Mouse (Mus musculus): ENCODE measurements around the gene Stxbp3.
"Not testable (repeated sequence)": the region's sequence is repeated elsewhere in the genome, so short reads cannot be mapped to it uniquely, and the experiment has no call there.

Gene Stxbp3

DNA sequence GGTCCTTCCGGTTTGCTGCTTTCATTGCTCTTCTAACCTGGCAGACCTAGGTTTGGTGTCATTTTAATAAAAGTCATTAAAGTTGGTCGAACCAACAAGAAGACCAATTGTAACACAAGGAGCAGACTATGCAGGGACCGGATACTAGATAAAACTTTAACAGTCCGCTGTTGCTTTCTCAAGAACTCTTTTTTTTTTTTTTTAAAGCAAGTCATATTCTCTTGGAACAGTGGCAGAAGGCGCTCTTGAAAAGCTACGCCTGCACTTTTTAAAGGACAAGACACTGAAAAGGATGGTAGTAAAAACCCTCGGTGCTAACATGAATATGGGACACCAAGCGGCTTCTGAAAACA, 703 bp downstream of the Stxbp3 start:
- Histone ChIP-seq H3K4me3 (replicated peaks; ENCODE audit: low read length) (peak overlapping the region; percentile 97), H3K36me3 (ENCODE audit: insufficient read depth, low read length) (0 out of 2 replicates have a peak, but pooled peaks cover 4% of the 10 kb centered on the region), H3K9me3 (ENCODE audit: low read length) (peaks cover 9% of the 10 kb centered on the region; the same call in 1 of the 2 replicates), H3K4me1 (replicated peaks; ENCODE audit: low read depth, low read length) (peaks cover 7% of the 10 kb centered on the region), H3K27me3 (ENCODE audit: insufficient read depth, low read length) (no peaks in the 10 kb centered on the region)
- no peak for TF ChIP-seq CTCF (conservative IDR thresholded peaks at IDR 0.05; ENCODE audit: low read length)
- no peak for TF ChIP-seq POU5F1 (IDR thresholded peaks at IDR 0.05; ENCODE audit: borderline replicate concordance, low read length)

GRCm38 (mm10) chr3:108838980-108839379, 1.3 kb downstream of the Stxbp3 start:
- peak overlapping the region; percentile 97 for H3K4me3 ChIP-seq (replicated peaks; ENCODE audit: low read length)

DNA sequence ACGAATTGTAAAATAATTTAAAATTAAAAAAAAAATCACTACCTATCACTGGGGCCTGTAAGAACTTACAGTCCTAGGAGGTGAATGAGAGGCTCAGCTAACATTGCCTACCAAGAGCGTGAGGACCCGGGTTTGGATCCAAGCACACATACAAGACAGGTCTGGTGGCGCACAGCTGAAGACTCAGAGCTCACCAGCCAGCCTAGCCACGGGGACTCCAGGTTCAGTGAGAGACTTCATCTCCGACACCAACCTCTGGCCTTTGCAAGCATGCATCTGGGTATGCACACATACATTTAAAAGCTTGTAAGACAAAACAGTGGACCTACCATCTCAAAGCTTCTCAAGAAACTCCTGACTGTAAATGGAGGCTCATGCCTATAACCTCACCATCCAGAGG, 3.4 kb downstream of the Stxbp3 start:
- Histone ChIP-seq H3K27me3 (ENCODE audit: insufficient read depth, low read length) (no peaks in the 10 kb centered on the region), H3K4me1 (replicated peaks; ENCODE audit: low read depth, low read length) (peaks cover 8% of the 10 kb centered on the region), H3K36me3 (ENCODE audit: insufficient read depth, low read length) (0 out of 2 replicates have a peak, but pooled peaks cover 4% of the 10 kb centered on the region), H3K9me3 (ENCODE audit: low read length) (no peaks in the 10 kb centered on the region), H3K4me3 (replicated peaks; ENCODE audit: low read length) (no peak overlapping the region)
- TF ChIP-seq CTCF (conservative IDR thresholded peaks at IDR 0.05; ENCODE audit: low read length) (no peak), POU5F1 (IDR thresholded peaks at IDR 0.05; ENCODE audit: borderline replicate concordance, low read length) (no peak), NANOG (IDR thresholded peaks at IDR 0.05; ENCODE audit: borderline replicate concordance, low read length) (no peak)

More at GRCm38 (mm10) chr3:108838980-108839379, 1.3 kb downstream of the Stxbp3 start:
- no peak for TF ChIP-seq POU5F1 (IDR thresholded peaks at IDR 0.05; ENCODE audit: borderline replicate concordance, low read length)
- TF ChIP-seq NANOG (IDR thresholded peaks at IDR 0.05; ENCODE audit: borderline replicate concordance, low read length) = no peak
- no peaks in the 10 kb centered on the region for H3K27me3 ChIP-seq (ENCODE audit: insufficient read depth, low read length)
- H3K4me1 ChIP-seq (replicated peaks; ENCODE audit: low read depth, low read length) = peaks cover 7% of the 10 kb centered on the region
- H3K36me3 ChIP-seq (ENCODE audit: insufficient read depth, low read length) = 0 out of 2 replicates have a peak, but pooled peaks cover 4% of the 10 kb centered on the region
- 0 out of 2 replicates have a peak, but pooled peaks cover 3% of the 10 kb centered on the region for H3K9me3 ChIP-seq (ENCODE audit: low read length)

DNA sequence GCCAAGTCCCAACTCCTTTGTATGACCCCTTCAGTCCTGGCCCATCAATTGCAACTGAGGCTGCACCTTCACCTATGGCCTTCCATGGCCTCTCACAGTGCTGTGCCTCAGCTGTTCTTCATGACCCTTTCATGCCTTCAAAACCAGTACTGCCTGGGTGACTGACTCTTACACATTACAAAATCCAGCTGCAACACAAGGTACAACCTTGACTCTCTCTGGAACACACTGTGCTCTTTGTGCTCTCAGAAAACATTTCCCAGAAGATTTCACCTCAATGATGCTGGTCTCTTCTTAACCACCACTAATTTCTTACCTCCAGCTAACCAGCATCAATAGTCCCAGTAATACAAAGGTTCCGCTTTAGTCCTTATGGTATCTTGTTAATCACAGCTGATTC, 6.6 kb downstream of the Stxbp3 start:
- not testable (repeated sequence) for H3K27me3 ChIP-seq (ENCODE audit: insufficient read depth, low read length); H3K9me3 ChIP-seq (ENCODE audit: low read length); H3K36me3 ChIP-seq (ENCODE audit: insufficient read depth, low read length); H3K4me3 ChIP-seq (replicated peaks; ENCODE audit: low read length)
- H3K4me1 ChIP-seq (replicated peaks; ENCODE audit: low read depth, low read length) = peaks cover 14% of the 10 kb centered on the region

DNA sequence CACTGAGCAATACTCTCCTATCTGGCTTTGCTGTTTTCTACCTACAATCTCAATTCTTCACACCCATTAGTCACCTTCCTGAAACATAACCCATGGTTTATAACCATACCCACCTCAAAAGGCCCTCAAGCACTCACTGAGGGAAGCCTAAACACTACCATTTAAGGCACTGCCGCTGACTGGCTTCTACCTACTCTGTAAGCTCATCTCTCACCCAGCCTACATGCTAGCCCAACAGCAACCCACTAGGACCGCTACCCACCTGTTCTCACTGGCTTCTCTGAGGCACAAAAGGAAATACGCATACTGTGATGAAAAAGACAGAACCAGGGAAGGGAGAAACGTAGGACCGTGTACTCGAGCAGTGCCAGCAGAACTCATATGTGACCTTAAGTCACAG, 8.6 kb downstream of the Stxbp3 start:
- Histone ChIP-seq H3K36me3 (ENCODE audit: insufficient read depth, low read length) (peaks cover 7% of the 10 kb centered on the region), H3K27me3 (ENCODE audit: insufficient read depth, low read length) (no peaks in the 10 kb centered on the region), H3K4me3 (replicated peaks; ENCODE audit: low read length) (no peak overlapping the region), H3K4me1 (replicated peaks; ENCODE audit: low read depth, low read length) (peaks cover 14% of the 10 kb centered on the region), H3K9me3 (ENCODE audit: low read length) (no peaks in the 10 kb centered on the region)
- no peak for TF ChIP-seq NANOG (IDR thresholded peaks at IDR 0.05; ENCODE audit: borderline replicate concordance, low read length)

DNA sequence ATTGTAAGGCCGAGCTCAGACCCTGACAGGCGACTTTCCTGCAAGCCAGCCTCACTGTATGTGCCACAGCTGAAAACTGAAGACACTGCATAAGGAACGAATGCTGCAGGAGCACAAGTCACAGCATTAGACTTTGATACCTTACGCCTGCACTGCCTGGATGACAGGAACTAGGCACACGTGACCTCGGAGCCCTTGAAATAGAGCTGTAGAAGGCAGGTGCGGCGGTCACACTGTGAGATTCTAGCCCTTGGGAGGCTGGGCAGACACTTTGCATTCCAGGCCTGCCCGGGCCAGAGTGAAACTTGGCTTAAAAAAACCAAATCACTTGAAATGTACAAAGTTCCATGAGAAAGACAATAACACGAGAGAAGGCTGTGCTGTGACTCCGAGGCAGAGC, 9.8 kb downstream of the Stxbp3 start:
- Histone ChIP-seq H3K9me3 (ENCODE audit: low read length) (no peaks in the 10 kb centered on the region), H3K27me3 (ENCODE audit: insufficient read depth, low read length) (no peaks in the 10 kb centered on the region), H3K36me3 (ENCODE audit: insufficient read depth, low read length) (peaks cover 14% of the 10 kb centered on the region), H3K4me1 (replicated peaks; ENCODE audit: low read depth, low read length) (peaks cover 14% of the 10 kb centered on the region), H3K4me3 (replicated peaks; ENCODE audit: low read length) (0 out of 2 replicates have a peak overlapping the region, but pooled peaks have one; percentile 24)
- TF ChIP-seq CTCF (conservative IDR thresholded peaks at IDR 0.05; ENCODE audit: low read length) (no peak), POU5F1 (IDR thresholded peaks at IDR 0.05; ENCODE audit: borderline replicate concordance, low read length) (no peak), NANOG (IDR thresholded peaks at IDR 0.05; ENCODE audit: borderline replicate concordance, low read length) (no peak)

GRCm38 (mm10) chr3:108815631-108816030, 24.7 kb downstream of the Stxbp3 start:
- no peaks in the 10 kb centered on the region for H3K9me3 ChIP-seq (ENCODE audit: low read length)
- H3K36me3 ChIP-seq (ENCODE audit: insufficient read depth, low read length) = peaks cover 12% of the 10 kb centered on the region; the same call in 1 of the 2 replicates
- TF ChIP-seq POU5F1 (IDR thresholded peaks at IDR 0.05; ENCODE audit: borderline replicate concordance, low read length) (no peak), CTCF (conservative IDR thresholded peaks at IDR 0.05; ENCODE audit: low read length) (no peak), NANOG (IDR thresholded peaks at IDR 0.05; ENCODE audit: borderline replicate concordance, low read length) (no peak)
- no peak overlapping the region for H3K4me3 ChIP-seq (replicated peaks; ENCODE audit: low read length)
- H3K4me1 ChIP-seq (replicated peaks; ENCODE audit: low read depth, low read length) = no peaks in the 10 kb centered on the region
- H3K27me3 ChIP-seq (ENCODE audit: insufficient read depth, low read length) = no peaks in the 10 kb centered on the region

GRCm38 (mm10) chr3:108810747-108811263, 29.5 kb downstream of the Stxbp3 start:
- Histone ChIP-seq H3K4me1 (replicated peaks; ENCODE audit: low read depth, low read length) (no peaks in the 10 kb centered on the region), H3K4me3 (replicated peaks; ENCODE audit: low read length) (no peak overlapping the region), H3K27me3 (ENCODE audit: insufficient read depth, low read length) (no peaks in the 10 kb centered on the region), H3K36me3 (ENCODE audit: insufficient read depth, low read length) (peaks cover 12% of the 10 kb centered on the region), H3K9me3 (ENCODE audit: low read length) (no peaks in the 10 kb centered on the region)
- TF ChIP-seq POU5F1 (IDR thresholded peaks at IDR 0.05; ENCODE audit: borderline replicate concordance, low read length) (no peak), CTCF (conservative IDR thresholded peaks at IDR 0.05; ENCODE audit: low read length) (no peak), NANOG (IDR thresholded peaks at IDR 0.05; ENCODE audit: borderline replicate concordance, low read length) (no peak)

DNA sequence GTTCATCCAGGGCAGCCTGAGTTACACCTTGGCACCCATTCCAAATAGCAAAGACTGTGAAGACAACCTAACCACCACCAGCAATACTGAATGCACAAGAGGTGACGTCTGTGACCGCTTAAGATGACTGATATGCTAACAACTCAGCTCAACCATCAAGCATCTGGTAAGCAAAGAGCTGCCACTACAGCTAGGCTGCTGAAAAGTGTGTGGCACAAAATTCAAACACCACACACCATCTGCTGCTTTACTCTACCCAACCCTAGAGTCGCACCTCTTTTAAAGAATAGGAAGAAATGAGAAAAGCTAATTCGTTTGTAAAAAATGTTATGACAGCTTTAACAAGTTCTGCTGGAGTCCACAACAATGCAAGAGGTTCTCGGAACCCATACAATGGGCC, 34.7 kb downstream of the Stxbp3 start:
- no peaks in the 10 kb centered on the region for H3K27me3 ChIP-seq (ENCODE audit: insufficient read depth, low read length)
- no peaks in the 10 kb centered on the region for H3K4me1 ChIP-seq (replicated peaks; ENCODE audit: low read depth, low read length)
- peaks cover 26% of the 10 kb centered on the region for H3K36me3 ChIP-seq (ENCODE audit: insufficient read depth, low read length)
- H3K4me3 ChIP-seq (replicated peaks; ENCODE audit: low read length) = no peak overlapping the region
- H3K9me3 ChIP-seq (ENCODE audit: low read length) = no peaks in the 10 kb centered on the region
- TF ChIP-seq NANOG (IDR thresholded peaks at IDR 0.05; ENCODE audit: borderline replicate concordance, low read length) (no peak), POU5F1 (IDR thresholded peaks at IDR 0.05; ENCODE audit: borderline replicate concordance, low read length) (no peak), CTCF (conservative IDR thresholded peaks at IDR 0.05; ENCODE audit: low read length) (no peak)
